Mouse (Mus musculus) forebrain, embryonic 10.5 days (tissue): Measurements from ENCODE around the gene Phtf2. TPM values are rescaled to one million over a fixed set of nuclear protein-coding genes. Genes with fewer than 3 reads are reported as not detected.

Experiments
- DNase-seq: peaks from one replicate; pipeline ENCODE4 v3.0.0-alpha.2; 2017; ENCODE audit warnings: low spot score; ENCODE audit errors: extremely low spot score
- H3K27ac ChIP-seq: fragments of 300-500 bp; sonication (generic); 2 replicates; pipeline ENCODE4 v1.5.1; 2016; ENCODE audit warnings: mild to moderate bottlenecking
- H3K27me3 ChIP-seq: fragments of 300-500 bp; sonication (generic); 2 replicates; pipeline ENCODE4 v1.6.1; 2016; ENCODE audit warnings: mild to moderate bottlenecking; ENCODE audit not compliant: poor library complexity, severe bottlenecking
- H3K36me3 ChIP-seq: fragments of 300-500 bp; sonication (generic); replicated peaks from 2 replicates; pipeline ENCODE4 v1.6.1; 2016; ENCODE audit warnings: mild to moderate bottlenecking, moderate library complexity
- H3K4me1 ChIP-seq: fragments of 300-500 bp; sonication (generic); 2 replicates; pipeline ENCODE4 v1.6.1; 2016
- H3K4me3 ChIP-seq: fragments of 300-500 bp; sonication (generic); 2 replicates; pipeline ENCODE4 v1.5.1; 2016; ENCODE audit warnings: mild to moderate bottlenecking, moderate library complexity
- H3K9me3 ChIP-seq: fragments of 300-500 bp; sonication (generic); 2 replicates; pipeline ENCODE4 v1.6.1; 2016; ENCODE audit warnings: mild to moderate bottlenecking, moderate library complexity
- WGBS: fragments of 180-500 bp; shearing (Covaris S2); methylation state at CpG from one replicate; pipeline ENCODE4 v1.1.7; 2016; 5-methylcytosine and 5-hydroxymethylcytosine counted together
- polyA plus RNA-seq: library from polyadenylated mRNA; unstranded; fragments of >200 nt; fragmentation: Nextera tagmentation; extraction: Ambion mirVana; gene quantifications from 2 replicates; pipeline ENCODE4 v1.2.1, GENCODE M21; 2016

Gene Phtf2
- 21.2 and 23.7 TPM in 2 replicates for polyA plus RNA-seq

DNA sequence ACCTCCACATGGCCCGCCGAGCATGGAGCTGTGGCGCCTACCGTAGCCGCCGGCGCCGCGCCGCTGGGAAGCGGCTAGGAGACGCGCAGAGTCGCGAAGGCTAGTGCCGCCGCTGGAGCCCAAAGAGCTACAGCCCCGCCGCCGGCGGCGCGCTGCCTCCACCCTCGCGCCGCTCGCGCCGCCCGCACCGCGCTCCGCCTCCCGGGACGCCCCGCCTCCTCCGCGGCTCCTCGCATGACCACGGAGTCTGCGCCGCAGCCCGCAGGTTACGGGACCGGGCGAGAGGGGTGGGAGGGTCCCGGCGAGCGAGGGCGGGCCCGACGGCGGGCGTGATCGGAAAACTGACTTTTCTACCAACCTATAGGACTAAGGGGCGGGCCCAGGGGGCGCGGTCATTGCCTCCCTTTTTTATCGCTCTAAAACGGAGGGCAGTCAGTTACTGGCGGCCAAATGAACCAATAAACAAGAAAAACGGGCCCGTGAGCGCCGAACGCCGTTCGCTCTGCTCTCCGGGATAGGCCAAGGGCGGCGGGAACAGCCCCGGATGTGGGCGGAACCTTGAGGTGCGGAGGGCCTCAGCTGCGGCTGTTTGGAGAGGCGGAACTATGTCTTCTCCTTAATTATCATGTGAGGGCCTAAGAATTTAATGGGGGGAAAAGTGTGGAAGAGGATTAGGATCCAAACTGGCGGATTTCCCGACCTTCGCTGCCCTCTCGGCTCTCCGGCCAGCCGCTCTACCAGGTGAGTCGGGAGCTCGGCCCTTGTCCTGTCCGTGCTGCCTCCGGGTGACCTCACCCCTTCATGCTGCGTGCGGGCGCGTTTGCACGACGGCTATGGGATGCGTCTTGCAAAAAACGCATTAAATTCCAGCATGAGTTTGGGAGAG lies at the start of gene Phtf2, which contains the start of gene Tmem60:
Gene Phtf2 (minus strand): TSS at position 210 of the 886 bp plus-strand sequence.
Gene Tmem60 (plus strand): TSS at position 277 of the 886 bp plus-strand sequence.
- Histone ChIP-seq H3K27me3 (no peaks in the 10 kb centered on the region), H3K27ac (peak within 1 kb of the TSS; percentile 96), H3K4me1 (peaks cover 21% of the 10 kb centered on the region), H3K9me3 (no peaks in the 10 kb centered on the region), H3K4me3 (peak within 1 kb of the TSS; percentile 84), H3K36me3 (peaks cover 24% of the 10 kb centered on the region)
- under 1% methylated on average over 94 of the region's 94 CpGs for WGBS
- peak; percentile 97 for DNase-seq

DNA sequence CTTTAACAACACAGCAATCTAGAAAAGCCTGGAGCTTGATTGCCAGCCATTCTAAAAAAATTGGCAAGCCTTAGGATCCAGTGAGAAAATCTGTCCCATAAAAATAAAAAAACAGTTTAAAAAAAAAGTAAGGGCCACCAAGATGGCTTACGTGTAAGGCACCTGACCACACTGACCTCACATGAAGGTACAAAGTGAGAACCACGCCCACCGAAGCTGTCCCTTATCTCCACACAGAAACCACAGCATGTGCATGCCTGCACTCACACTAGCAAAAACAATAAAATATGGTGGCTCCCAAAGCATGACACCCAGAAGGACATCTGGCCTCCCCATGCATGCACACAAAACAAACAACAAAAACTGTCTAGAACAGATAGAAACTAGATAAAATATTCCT lies 49.4 kb upstream of the Phtf2 start:
- 90% methylated on average over 3 of the region's 3 CpGs for WGBS
- Histone ChIP-seq H3K4me1 (no peaks in the 10 kb centered on the region), H3K27me3 (no peaks in the 10 kb centered on the region), H3K27ac (no peak overlapping the region), H3K4me3 (no peak overlapping the region), H3K36me3 (peaks cover 8% of the 10 kb centered on the region; the same call in 1 of the 2 replicates), H3K9me3 (no peaks in the 10 kb centered on the region)
- no peak for DNase-seq

DNA sequence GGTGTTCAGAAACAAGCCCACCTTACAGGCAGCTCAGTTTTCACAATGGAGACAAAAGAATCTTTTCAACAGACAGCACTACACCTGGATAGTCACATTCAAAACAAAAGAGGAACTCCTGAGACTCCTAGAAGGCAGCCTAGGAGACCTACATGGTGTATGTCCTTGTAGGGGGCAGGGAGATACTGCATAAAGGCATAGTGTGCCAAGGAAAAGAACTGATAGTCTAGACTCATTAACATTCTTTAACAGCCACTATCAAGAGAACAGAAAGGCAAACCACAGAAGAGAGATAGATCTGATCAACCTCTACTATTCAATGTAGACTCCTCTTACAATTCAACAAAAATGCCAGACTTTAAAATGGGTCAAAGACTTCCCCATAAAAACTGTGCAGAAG lies 48.5 kb upstream of the Phtf2 start:
- H3K9me3 ChIP-seq: no peaks in the 10 kb centered on the region
- H3K27ac ChIP-seq: no peak overlapping the region
- H3K27me3 ChIP-seq: no peaks in the 10 kb centered on the region
- no peaks in the 10 kb centered on the region for H3K4me1 ChIP-seq
- H3K36me3 ChIP-seq: peaks cover 8% of the 10 kb centered on the region; the same call in 1 of the 2 replicates
- no peak for DNase-seq
- no peak overlapping the region for H3K4me3 ChIP-seq

DNA sequence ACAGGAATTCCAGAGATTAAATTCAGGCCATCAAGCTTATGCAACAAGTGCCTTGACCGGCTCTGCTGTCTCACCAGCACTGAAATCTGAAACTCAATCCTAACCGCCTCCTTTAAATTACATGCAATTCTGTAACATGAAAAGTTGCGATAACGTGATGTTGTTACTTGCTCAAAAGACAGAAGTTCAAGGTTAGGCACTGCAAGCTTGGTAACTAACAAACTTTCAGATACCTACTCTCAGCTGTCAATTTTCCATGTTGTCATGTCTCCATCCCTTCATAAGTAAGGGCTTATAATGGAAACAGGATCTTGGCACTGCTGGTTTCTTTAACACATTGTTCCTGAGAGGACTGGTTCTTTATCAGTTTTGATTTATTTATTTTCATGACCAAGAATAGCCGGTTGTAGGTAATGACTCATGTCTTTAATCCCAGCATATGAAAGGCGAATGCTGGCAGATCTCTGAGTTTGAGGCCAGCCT lies 47.8 kb upstream of the Phtf2 start:
- Histone ChIP-seq H3K4me3 (no peak overlapping the region), H3K36me3 (peaks cover 8% of the 10 kb centered on the region; the same call in 1 of the 2 replicates), H3K9me3 (no peaks in the 10 kb centered on the region), H3K27ac (no peak overlapping the region), H3K4me1 (no peaks in the 10 kb centered on the region), H3K27me3 (no peaks in the 10 kb centered on the region)
- DNase-seq: no peak
- WGBS: 91% methylated on average over 6 of the region's 6 CpGs

DNA sequence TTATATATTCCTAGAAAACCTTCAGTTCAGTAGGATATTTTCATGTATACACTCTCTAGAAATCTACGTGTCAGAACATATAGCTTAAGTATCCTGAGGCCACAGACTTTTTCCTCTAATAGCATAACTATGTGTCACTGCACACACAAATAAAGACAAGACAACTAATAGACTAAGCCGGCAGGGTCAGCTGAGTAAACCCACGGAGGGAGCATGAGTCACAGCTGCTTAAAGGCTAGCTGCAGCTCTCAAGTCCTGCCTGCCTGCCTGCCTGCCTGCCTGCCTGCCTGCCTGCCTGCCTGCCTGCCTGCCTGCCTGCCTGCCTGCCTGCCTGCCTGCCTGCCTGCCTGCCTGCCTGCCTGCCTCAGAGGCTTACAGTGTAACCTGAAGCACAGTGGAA lies 43.5 kb upstream of the Phtf2 start:
- Histone ChIP-seq H3K4me3 (no peak overlapping the region), H3K9me3 (no peaks in the 10 kb centered on the region), H3K27ac (no peak overlapping the region), H3K4me1 (no peaks in the 10 kb centered on the region), H3K36me3 (peaks cover 15% of the 10 kb centered on the region), H3K27me3 (no peaks in the 10 kb centered on the region)
- 81% methylated on average over 3 of the region's 3 CpGs for WGBS
- no peak for DNase-seq

DNA sequence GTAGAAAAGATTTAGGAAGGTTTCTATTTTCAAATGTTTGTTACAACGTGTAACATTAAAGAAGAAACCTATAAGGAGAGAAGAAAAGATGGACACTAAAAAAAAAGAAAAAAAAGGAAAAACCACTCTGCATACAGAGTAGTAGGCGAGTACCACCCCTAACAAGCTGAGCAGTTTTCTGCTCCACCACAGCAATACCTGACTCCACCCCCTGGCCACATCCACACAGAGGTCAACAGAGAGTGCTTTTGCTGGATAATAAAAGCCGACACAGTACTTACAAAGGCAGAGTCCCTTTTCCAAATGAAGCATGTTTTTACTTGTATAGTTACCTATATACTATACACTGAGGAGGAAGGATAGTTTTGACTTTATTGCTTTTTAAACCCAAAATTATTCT lies 42.7 kb upstream of the Phtf2 start:
- Histone ChIP-seq H3K27ac (no peak overlapping the region), H3K27me3 (no peaks in the 10 kb centered on the region), H3K4me3 (no peak overlapping the region), H3K36me3 (peaks cover 16% of the 10 kb centered on the region), H3K4me1 (no peaks in the 10 kb centered on the region), H3K9me3 (no peaks in the 10 kb centered on the region)
- no peak for DNase-seq
- WGBS: 86% methylated on average over 3 of the region's 3 CpGs

DNA sequence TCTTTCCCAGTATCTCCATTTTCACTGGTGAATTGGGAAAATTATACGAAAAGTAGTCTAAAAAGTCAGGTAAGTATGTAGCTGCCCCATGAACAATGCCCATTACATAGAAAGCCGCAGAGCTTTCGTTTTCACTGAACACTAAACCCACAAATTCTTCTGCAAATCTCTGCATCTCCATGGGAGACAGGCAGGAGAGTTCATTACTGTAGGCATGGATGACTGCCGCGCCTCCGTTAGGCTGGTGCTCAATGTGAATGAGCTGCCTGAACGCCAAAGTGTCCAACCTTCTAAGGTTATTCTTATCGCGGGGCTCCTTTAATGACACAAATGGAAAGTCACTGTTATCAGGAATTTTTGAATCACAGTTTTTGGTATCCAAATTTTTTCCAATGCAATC lies 37.6 kb upstream of the Phtf2 start:
- Histone ChIP-seq H3K9me3 (no peaks in the 10 kb centered on the region), H3K27ac (no peak overlapping the region), H3K27me3 (no peaks in the 10 kb centered on the region), H3K4me1 (no peaks in the 10 kb centered on the region), H3K36me3 (peaks cover 13% of the 10 kb centered on the region), H3K4me3 (no peak overlapping the region)
- no peak for DNase-seq
- 88% methylated on average over 9 of the region's 9 CpGs for WGBS

DNA sequence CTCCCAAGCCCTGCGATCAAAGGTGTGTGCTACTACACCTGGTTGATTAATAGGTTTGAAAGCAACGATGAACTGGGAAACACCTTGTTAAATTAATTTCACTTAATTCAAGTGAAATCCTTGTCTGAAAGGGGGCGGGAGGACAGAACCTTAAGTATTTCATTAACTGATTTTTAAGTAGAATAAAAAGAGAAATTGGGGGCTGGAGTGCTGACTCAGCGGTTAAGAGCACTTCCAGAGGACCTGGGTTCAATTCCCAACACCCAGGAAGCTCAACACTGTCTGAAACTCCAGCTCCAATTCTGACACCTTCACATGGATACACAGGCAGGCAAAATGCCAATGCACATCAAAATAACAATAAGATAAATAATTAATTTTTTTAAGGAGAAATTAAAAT lies 37.0 kb upstream of the Phtf2 start:
- no peaks in the 10 kb centered on the region for H3K27me3 ChIP-seq
- H3K4me1 ChIP-seq: no peaks in the 10 kb centered on the region

DNA sequence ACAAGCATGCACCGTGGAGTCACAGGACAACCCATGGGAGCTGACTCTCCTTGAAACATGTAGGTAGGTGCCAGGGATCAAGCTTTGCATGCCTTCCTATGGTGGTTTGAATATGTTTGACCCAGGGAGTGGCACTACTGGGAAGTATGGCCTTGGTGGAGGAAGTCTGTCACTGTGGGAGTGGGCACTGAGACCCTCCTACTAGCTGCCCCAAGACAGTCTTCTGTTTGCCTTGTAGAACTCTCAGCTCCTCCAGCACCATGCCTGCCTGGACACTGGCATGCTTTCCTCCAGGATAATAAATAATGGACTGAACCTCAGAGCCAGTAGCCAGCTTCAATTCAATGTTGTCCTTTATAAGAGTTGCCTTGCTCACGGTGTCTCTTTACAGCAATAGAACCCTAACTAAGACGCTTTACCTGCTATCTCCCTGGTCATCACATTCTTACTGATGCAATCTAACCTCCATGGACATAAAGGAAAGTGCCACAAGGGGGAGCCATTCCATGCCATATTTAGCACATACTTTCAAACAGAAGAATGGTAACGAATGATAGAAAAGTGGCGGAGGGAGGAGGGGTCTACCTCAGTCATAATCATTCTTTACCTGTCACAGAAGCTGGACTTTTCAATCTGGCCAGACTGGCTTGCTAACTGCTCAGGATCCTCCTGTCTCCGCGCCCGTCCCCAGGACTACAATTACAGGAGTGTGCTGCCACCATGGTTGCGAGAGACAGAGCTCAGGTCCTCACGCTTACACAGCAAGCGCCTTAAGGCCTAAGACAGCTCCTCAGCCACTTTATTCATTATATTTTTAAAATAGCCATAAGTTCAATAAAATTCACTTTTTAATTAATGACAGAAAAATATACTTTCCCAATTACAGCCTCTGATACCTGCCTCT lies 31.7 kb upstream of the Phtf2 start:
- H3K27ac ChIP-seq: no peak overlapping the region
- H3K36me3 ChIP-seq: 0 out of 2 replicates have a peak, but pooled peaks cover 2% of the 10 kb centered on the region
- no peaks in the 10 kb centered on the region for H3K27me3 ChIP-seq
- no peak for DNase-seq
- 79% methylated on average over 11 of the region's 11 CpGs for WGBS
- no peaks in the 10 kb centered on the region for H3K9me3 ChIP-seq
- H3K4me1 ChIP-seq: no peaks in the 10 kb centered on the region
- no peak overlapping the region for H3K4me3 ChIP-seq

More for the DNA sequence above, 37.0 kb upstream of the Phtf2 start:
- DNase-seq: no peak
- Histone ChIP-seq H3K27ac (no peak overlapping the region), H3K36me3 (peaks cover 13% of the 10 kb centered on the region), H3K4me3 (no peak overlapping the region), H3K9me3 (no peaks in the 10 kb centered on the region)
- WGBS: 97% methylated on average over 4 of the region's 4 CpGs

DNA sequence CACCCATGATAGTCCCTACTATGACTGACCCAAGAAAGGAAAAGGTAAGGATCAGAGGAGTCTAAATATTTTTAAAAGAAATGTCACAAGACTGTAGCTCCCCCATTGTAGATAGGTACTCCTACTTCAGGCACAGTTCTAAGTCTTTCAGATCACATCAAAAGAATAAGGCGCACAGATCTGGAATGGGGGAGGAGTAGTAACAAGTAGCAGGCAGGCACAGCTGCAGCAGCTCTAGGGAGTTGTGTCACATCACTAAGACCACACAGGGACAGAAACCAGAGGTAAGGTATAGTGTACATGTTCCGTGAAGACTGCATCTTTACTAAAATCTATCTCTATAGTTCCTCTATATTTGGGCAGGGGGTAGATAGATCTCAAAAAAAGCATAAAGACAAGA lies 29.8 kb upstream of the Phtf2 start:
- no peak for DNase-seq
- Histone ChIP-seq H3K4me3 (no peak overlapping the region), H3K27ac (no peak overlapping the region), H3K27me3 (no peaks in the 10 kb centered on the region), H3K36me3 (peaks cover 15% of the 10 kb centered on the region), H3K4me1 (no peaks in the 10 kb centered on the region), H3K9me3 (no peaks in the 10 kb centered on the region)
- 97% methylated on average over 2 of the region's 2 CpGs for WGBS

DNA sequence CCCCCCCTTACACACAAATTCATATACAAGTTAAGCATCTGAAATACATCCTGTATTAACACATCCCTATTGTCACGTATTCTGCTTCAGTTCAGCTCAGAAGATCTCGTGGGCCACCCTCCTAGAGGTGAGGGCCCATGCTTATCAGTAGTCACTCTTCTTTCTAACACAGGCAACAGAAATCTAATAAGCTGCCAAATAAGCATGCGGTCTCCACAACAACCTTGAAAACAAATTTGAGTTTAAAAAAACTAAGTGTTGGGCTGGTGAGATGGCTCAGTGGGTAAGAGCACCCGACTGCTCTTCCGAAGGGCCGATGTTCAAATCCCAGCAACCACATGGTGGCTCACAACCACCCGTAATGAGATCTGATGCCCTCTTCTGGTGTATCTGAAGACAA lies 24.3 kb upstream of the Phtf2 start:
- peaks cover 51% of the 10 kb centered on the region for H3K36me3 ChIP-seq
- H3K9me3 ChIP-seq: no peaks in the 10 kb centered on the region
- H3K4me3 ChIP-seq: no peak overlapping the region
- no peak for DNase-seq
- H3K27me3 ChIP-seq: no peaks in the 10 kb centered on the region
- WGBS: 93% methylated on average over 7 of the region's 7 CpGs
- no peak overlapping the region for H3K27ac ChIP-seq
- no peaks in the 10 kb centered on the region for H3K4me1 ChIP-seq

DNA sequence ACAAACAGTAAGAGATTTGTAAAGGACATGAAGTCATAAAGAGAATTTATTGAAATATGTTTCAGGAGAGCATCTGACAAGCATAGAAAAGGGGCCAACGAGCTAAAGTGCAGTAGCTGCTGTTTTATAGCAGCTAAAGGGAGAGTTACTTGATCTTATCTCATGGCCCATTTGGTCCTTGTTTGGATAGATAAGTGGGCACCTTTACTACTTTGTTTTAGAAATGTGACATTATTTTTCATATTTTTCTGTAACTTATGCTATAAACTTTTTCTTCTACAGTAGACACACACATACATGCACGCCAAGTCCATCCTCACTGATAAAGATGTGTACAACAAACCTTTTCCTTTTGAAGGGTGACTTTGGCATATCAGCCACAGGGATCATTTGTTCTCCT lies 23.5 kb upstream of the Phtf2 start:
- no peak overlapping the region for H3K27ac ChIP-seq
- WGBS: 83% methylated on average over 2 of the region's 2 CpGs
- H3K9me3 ChIP-seq: no peaks in the 10 kb centered on the region
- peaks cover 58% of the 10 kb centered on the region for H3K36me3 ChIP-seq
- DNase-seq: no peak
- no peaks in the 10 kb centered on the region for H3K4me1 ChIP-seq
- H3K4me3 ChIP-seq: no peak overlapping the region
- no peaks in the 10 kb centered on the region for H3K27me3 ChIP-seq
